Mouse (Mus musculus): ENCODE measurements around the gene Cish. TPM values are rescaled to one million over a fixed set of nuclear protein-coding genes. Genes with fewer than 3 reads are reported as not detected.

Gene Cish
- polyA plus RNA-seq, 1 experiment from 2014 or later: 26.2 TPM

- ATAC-seq (replicated peaks; ENCODE audit: low FRiP score, low read depth): peak; percentile 71
- H3K4me3 ChIP-seq (replicated peaks; ENCODE audit: low read depth, low read length): 0 out of 2 replicates have a peak overlapping the region, but pooled peaks have one; percentile 9
- peak overlapping the region; percentile 31; the same call in 1 of the 2 replicates for H3K4me2 ChIP-seq (ENCODE audit: low read length)
- 25% methylated on average over 16 of the region's 16 CpGs for WGBS
- no peaks in the 10 kb centered on the region for H3K27me3 ChIP-seq (ENCODE audit: insufficient read depth, low read length)
- DNase-seq (ENCODE audit: low spot score): peak; percentile 71
- peak; percentile 32; the same call in 1 of the 2 replicates for TF ChIP-seq CTCF (IDR thresholded peaks at IDR 0.05; ENCODE audit: low read depth)
- H3K27ac ChIP-seq: peak overlapping the region; percentile 66; the same call in 1 of the 2 replicates
- H3K4me1 ChIP-seq (replicated peaks; ENCODE audit: insufficient read depth, low read length): peaks cover 14% of the 10 kb centered on the region
- H3K36me3 ChIP-seq (ENCODE audit: insufficient read depth, low read length): no peaks in the 10 kb centered on the region
- no peaks in the 10 kb centered on the region for H3K9me3 ChIP-seq (replicated peaks; ENCODE audit: low read length)
- 0 out of 2 replicates have a peak overlapping the region, but pooled peaks have one; percentile 23 for H3K9ac ChIP-seq (ENCODE audit: low read depth, low read length)
These were observed 16.2 kb upstream of the Cish start for GRCm38 (mm10) chr9:107279378-107280321.

GRCm38 (mm10) chr9:107280322-107281027 is 15.4 kb upstream of the Cish start:
- 59% methylated on average over 13 of the region's 13 CpGs for WGBS
- 0 out of 2 replicates have a peak overlapping the region, but pooled peaks have one; percentile 9 for H3K4me3 ChIP-seq (replicated peaks; ENCODE audit: low read depth, low read length)
- no peaks in the 10 kb centered on the region for H3K36me3 ChIP-seq (ENCODE audit: insufficient read depth, low read length)
- no peak overlapping the region for H3K9ac ChIP-seq (ENCODE audit: low read depth, low read length)
- no peaks in the 10 kb centered on the region for H3K9me3 ChIP-seq (replicated peaks; ENCODE audit: low read length)
- no peak for DNase-seq (ENCODE audit: low spot score)
- no peak overlapping the region for H3K27ac ChIP-seq
- peaks cover 14% of the 10 kb centered on the region for H3K4me1 ChIP-seq (replicated peaks; ENCODE audit: insufficient read depth, low read length)
- ATAC-seq (replicated peaks; ENCODE audit: low FRiP score, low read depth): no peak
- no peak for TF ChIP-seq CTCF (IDR thresholded peaks at IDR 0.05; ENCODE audit: low read depth)
- peak overlapping the region; percentile 31; the same call in 1 of the 2 replicates for H3K4me2 ChIP-seq (ENCODE audit: low read length)
- H3K27me3 ChIP-seq (ENCODE audit: insufficient read depth, low read length): no peaks in the 10 kb centered on the region

GRCm38 (mm10) chr9:107281241-107281987 is 14.4 kb upstream of the Cish start:
- WGBS: 85% methylated on average over 5 of the region's 5 CpGs
- H3K4me1 ChIP-seq (replicated peaks; ENCODE audit: insufficient read depth, low read length): peaks cover 14% of the 10 kb centered on the region
- no peak overlapping the region for H3K27ac ChIP-seq

GRCm38 (mm10) chr9:107282951-107283350 is 12.9 kb upstream of the Cish start:
- Histone ChIP-seq H3K27me3 (ENCODE audit: insufficient read depth, low read length) (no peaks in the 10 kb centered on the region), H3K9me3 (replicated peaks; ENCODE audit: low read length) (no peaks in the 10 kb centered on the region), H3K27ac (no peak overlapping the region), H3K36me3 (ENCODE audit: insufficient read depth, low read length) (no peaks in the 10 kb centered on the region), H3K4me3 (replicated peaks; ENCODE audit: low read depth, low read length) (no peak overlapping the region), H3K4me1 (replicated peaks; ENCODE audit: insufficient read depth, low read length) (peaks cover 14% of the 10 kb centered on the region), H3K9ac (ENCODE audit: low read depth, low read length) (no peak overlapping the region), H3K4me2 (ENCODE audit: low read length) (no peak overlapping the region)
- DNase-seq (ENCODE audit: low spot score): no peak
- no peak for TF ChIP-seq CTCF (IDR thresholded peaks at IDR 0.05; ENCODE audit: low read depth)
- no peak for ATAC-seq (replicated peaks; ENCODE audit: low FRiP score, low read depth)
- 88% methylated on average over 9 of the region's 9 CpGs for WGBS

More at GRCm38 (mm10) chr9:107281241-107281987, 14.4 kb upstream of the Cish start:
- Histone ChIP-seq H3K4me2 (ENCODE audit: low read length) (no peak overlapping the region), H3K36me3 (ENCODE audit: insufficient read depth, low read length) (no peaks in the 10 kb centered on the region), H3K27me3 (ENCODE audit: insufficient read depth, low read length) (no peaks in the 10 kb centered on the region), H3K4me3 (replicated peaks; ENCODE audit: low read depth, low read length) (no peak overlapping the region), H3K9ac (ENCODE audit: low read depth, low read length) (no peak overlapping the region), H3K9me3 (replicated peaks; ENCODE audit: low read length) (no peaks in the 10 kb centered on the region)
- DNase-seq (ENCODE audit: low spot score) (no peak), ATAC-seq (replicated peaks; ENCODE audit: low FRiP score, low read depth) (no peak)
- no peak for TF ChIP-seq CTCF (IDR thresholded peaks at IDR 0.05; ENCODE audit: low read depth)

GRCm38 (mm10) chr9:107285009-107285408 is 10.8 kb upstream of the Cish start:
- ATAC-seq (replicated peaks; ENCODE audit: low FRiP score, low read depth) (no peak), DNase-seq (ENCODE audit: low spot score) (no peak)
- WGBS: 20% methylated on average over 3 of the region's 3 CpGs
- Histone ChIP-seq H3K4me3 (replicated peaks; ENCODE audit: low read depth, low read length) (no peak overlapping the region), H3K4me1 (replicated peaks; ENCODE audit: insufficient read depth, low read length) (peaks cover 9% of the 10 kb centered on the region; the same call in 1 of the 2 replicates), H3K9me3 (replicated peaks; ENCODE audit: low read length) (no peaks in the 10 kb centered on the region), H3K27ac (no peak overlapping the region), H3K27me3 (ENCODE audit: insufficient read depth, low read length) (no peaks in the 10 kb centered on the region), H3K4me2 (ENCODE audit: low read length) (no peak overlapping the region), H3K9ac (ENCODE audit: low read depth, low read length) (no peak overlapping the region), H3K36me3 (ENCODE audit: insufficient read depth, low read length) (no peaks in the 10 kb centered on the region)
- TF ChIP-seq CTCF (IDR thresholded peaks at IDR 0.05; ENCODE audit: low read depth): no peak

All from kidney, postnatal 0 days (tissue).